Mouse (Mus musculus): ENCODE data around the gene Cbx1.

DNA sequence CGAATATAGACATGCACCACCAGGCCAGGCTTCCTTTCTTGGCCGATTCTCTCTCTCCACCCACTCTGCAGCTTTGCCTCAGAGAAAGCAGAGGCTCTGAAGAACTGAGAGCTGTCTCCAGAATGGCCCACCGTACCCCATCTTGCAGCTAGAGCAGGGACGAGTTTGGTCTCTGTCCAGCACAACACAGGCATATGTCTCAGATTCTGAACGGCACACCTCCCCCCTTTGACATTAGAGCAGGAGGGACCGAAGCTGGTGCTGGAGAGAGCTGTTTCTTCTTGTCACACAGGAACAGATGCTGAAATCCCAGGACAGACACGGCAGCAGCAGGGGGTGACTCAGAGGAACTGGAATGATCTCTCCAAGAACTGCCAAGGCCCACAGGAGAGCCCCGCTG, 51.4 kb downstream of the Cbx1 start:
- TF ChIP-seq EP300 (IDR thresholded peaks at IDR 0.05; ENCODE audit: low read depth) (no peak), CTCF (IDR thresholded peaks at IDR 0.05; ENCODE audit: low read depth) (no peak)

All from liver, embryonic 14.5 days (tissue).